Mouse (Mus musculus) 3T3-L1 (cell line): ENCODE data around the gene Iqca.
A peak's percentile ranks its signal among the peaks of the same experiment; 100 is the strongest.

Source experiments
- DNase-seq: peaks from one replicate; pipeline ENCODE4 v3.0.0-alpha.2; 2015; ENCODE audit warnings: low read depth, low spot score

The Iqca gene

GRCm38 (mm10) chr1:90060599-90060998 is 92.6 kb downstream of the Iqca start:
- DNase-seq = peak; percentile 82

- no peak for DNase-seq
Measured at GRCm38 (mm10) chr1:90060054-90060453, 93.1 kb downstream of the Iqca start.

GRCm38 (mm10) chr1:90054991-90055390 is 98.2 kb downstream of the Iqca start:
- DNase-seq = no peak

DNA sequence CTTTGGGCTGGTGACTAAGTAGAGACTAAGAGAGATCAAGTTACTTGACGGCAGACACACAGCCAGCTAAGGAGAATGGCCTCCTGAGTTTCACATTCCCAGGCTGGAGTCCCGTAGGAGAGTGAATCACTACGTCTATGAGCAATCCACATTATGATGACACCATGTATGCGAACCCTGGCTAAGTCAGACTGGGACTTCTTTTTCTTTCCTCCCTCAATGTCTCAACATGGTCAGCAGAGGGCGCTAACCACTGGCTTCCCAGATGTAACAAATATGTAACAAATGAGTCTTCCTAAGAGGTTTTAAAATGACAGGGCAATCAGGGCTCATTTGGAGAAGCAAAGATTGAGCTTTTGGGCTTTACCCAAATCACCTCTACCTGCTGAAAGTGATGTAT is 101.9 kb downstream of the Iqca start:
- peak; percentile 99 for DNase-seq

GRCm38 (mm10) chr1:90050046-90050739 is 103.0 kb downstream of the Iqca start:
- no peak for DNase-seq

DNA sequence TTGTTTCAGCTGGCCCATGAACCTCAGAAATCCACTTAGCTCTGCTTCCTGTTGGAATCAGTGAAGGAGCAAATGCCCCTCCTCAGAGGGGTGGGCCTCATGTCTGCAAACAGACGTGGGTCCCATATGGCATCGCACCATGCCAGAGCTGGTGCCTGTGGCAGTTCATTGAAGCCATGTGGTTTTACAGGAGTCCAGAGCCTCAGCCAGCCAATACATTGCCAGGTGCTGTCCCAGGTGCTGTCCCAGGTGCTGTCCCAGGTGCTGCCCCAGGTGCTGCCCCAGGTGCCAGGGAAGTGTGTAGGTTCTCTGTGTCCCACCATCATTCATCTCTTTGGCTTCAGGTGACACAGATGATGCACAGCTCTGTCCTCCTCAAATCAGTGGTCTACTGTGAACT is 124.9 kb downstream of the Iqca start:
- no peak for DNase-seq

GRCm38 (mm10) chr1:90026945-90027344 is 126.3 kb downstream of the Iqca start:
- peak; percentile 55 for DNase-seq

GRCm38 (mm10) chr1:90020336-90020735 is 132.9 kb downstream of the Iqca start:
- no peak for DNase-seq

DNA sequence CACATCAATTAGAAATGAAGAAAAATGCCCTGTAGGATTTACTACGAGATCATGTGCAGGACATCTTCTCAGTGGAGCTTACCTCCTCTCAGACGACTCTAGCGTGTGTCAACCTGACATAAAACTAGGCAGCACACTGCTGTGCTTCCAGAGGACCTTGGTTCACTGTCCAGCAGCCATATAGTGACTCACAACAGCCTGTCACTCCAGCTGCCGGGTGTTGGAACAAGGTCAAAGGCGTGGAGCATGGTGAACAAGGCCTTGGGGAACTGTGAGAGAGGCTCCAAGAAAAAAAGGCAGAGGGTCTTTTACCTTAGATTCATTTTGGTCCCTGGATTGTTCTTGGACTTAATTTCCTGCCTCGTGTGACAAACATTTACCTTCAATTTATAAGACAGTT is 135.1 kb downstream of the Iqca start:
- peak; percentile 42 for DNase-seq

DNA sequence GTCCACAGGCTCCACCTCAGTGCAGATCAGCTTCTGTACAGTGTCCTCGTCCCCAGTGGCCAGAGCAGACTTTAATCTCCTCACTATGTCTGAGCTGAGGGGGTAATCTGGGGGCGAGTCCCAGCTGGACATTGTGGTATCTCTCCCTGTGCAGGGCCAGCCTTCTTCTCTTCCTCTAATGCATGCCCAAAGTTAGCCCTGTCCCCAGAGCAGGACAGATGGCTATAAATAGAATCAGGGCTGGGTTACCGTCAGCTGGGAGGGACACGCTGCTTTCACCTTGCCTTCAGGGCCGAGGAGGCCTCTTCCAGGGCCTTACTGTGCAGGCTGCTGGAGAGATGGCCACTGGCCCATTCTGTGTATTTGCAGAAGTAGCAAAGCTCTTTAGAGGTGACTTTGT is 138.8 kb downstream of the Iqca start, which contains the start of gene Asb18:
Gene Asb18 (minus strand): TSS at position 221 of the 400 bp plus-strand sequence.
- DNase-seq = no peak

DNA sequence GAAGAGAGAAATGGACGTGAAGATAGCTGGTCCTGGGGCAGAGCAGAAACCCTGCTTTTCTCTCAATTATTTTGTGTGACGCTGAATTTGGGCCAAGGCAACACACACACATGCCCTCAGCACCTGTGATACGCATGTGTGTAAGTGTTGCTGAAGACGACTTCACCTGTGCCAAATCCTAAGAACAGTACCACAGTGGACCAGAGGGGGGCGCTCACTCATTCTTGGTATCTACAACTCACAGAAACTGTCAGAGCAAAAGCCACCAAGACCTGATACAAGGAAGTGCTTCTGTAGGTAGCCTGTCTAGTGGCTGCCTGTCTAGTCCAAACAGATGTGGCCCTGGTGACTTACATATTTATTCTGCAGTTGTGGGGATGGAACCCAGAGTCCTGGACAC is 139.9 kb downstream of the Iqca start:
- no peak for DNase-seq

GRCm38 (mm10) chr1:90012850-90013249 is 140.4 kb downstream of the Iqca start:
- DNase-seq = no peak

DNA sequence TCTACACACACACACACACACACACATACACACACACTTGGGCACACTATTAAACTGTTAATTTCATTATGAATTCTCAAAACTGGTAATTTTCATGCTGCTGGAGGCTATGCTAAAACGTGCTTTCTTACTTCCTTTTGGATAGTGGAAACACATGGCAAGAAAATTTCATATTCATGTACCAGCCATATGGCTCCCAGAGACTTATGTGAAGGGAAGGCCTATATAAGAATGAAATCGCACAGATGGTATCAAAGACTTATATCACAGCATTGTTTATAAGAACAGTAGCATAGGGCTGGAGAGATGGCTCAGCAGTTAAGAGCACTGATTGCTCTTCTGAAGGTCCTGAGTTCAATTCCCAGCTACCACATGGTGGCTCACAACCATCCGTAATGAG is 141.0 kb downstream of the Iqca start:
- DNase-seq = no peak

DNA sequence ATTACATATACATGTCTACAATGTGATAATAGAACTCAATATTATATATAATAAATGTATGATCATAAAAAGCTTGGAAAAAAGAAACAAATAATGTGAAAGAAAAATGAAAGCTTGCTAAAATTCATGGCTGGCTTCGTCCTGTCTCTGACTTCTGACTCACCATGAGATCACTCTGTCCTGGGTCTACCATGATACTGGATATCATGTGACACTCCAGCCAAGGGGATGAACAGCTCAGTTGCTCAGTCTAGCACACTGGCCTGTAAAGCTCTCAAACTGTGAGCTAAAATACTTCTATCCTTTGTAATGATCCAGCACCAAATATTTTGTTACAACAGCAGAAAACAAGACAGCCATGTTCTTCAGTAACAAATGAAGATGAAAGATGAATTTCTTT is 143.1 kb downstream of the Iqca start:
- DNase-seq = peak; percentile 61

DNA sequence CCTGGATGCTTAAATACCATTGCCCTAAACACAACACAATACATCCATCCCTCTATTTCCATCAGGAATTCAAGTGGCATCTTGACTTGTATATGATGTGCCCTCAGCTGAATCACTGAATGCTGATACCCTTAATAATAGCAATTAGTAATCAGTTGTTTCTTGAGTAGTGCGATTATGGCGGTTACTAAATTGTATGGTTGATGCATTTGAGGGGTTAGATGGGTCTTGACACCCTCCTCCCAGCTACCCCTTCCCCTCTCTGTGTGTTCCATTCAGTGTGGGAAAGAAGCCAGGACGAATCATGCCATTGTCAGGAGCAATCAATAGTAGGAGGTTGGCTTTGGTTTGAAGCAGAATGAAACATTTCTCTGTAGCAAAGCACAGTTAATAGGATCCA is 144.0 kb downstream of the Iqca start:
- DNase-seq = no peak

- DNase-seq = no peak
Measured at GRCm38 (mm10) chr1:90006666-90007065, 146.5 kb downstream of the Iqca start.

- no peak for DNase-seq
Measured at GRCm38 (mm10) chr1:90000981-90001380, 152.2 kb downstream of the Iqca start.

- DNase-seq = no peak
Measured at GRCm38 (mm10) chr1:89999858-90000257, 153.3 kb downstream of the Iqca start.

DNA sequence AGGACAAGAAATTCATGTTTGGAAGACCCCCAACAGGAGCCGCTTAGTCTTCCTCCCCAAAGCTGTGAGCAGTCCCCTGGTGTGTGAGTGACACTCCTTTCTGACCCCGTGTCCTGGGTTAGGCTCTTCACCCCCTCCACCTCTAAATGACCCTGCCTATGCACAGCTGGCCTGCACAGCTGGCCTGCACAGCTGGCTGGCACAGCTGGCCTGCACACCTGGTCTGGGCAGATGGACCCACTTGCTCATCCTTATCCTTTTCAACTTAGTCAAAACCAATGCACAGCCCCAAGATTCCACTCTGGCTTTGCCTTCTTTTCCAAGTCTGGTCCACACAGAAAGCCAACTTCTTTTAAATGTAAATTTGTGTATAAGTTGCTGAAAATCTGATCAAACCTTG is 154.5 kb downstream of the Iqca start:
- no peak for DNase-seq

DNA sequence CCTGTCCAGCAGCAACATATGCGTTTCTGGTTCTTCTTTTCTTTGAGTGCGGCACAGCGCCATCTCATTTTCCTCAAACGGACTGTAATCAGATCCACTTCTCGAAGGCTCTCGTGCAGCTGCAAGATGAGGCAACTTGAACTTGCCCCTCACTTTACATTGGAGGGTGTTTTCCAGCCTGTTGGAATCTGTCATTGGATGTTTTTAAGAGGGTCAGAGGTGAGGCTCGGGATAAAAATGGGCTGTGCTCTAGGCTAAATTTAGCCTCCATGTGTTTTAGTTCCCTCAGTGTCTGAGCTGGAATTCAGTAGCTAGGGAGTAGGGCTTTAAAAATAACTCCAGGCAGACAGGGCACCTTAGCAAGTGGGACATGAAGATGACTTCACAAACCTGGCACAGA is 155.1 kb downstream of the Iqca start:
- no peak for DNase-seq

- DNase-seq = no peak
Measured at GRCm38 (mm10) chr1:89992256-89992655, 160.9 kb downstream of the Iqca start.
